ENCODE assay signal across 16 mouse cellular contexts in genomic region chr19:10436726-10437125, GRCm38 (mm10). TPM values are rescaled to one million over a fixed set of nuclear protein-coding genes. Genes with fewer than 3 reads are reported as not detected.
DNase-seq lines count a peak whose midpoint lies in the region; ATAC-seq and TF ChIP-seq lines count a peak whose summit lies in the region.
"Had no signal": no experiment of that assay in that cellular context is flagged by ENCODE, and none has a peak within 500 bp of the region (broad histone marks: within the 10 kb centered on the region; RNA-seq: fewer than 3 reads in every experiment).

No protein-coding gene starts in this region.

- no peak for TF ChIP-seq CTCF in stomach, postnatal 0 days (IDR thresholded peaks at IDR 0.05; ENCODE audit: low read depth)

- H3K36me3 ChIP-seq in midbrain, embryonic 11.5 days (ENCODE audit: control insufficient read depth, insufficient read depth, low read length) = no peaks in the 10 kb centered on the region
- peaks cover 15% of the 10 kb centered on the region for H3K36me3 ChIP-seq in midbrain, embryonic 10.5 days
- no peaks in the 10 kb centered on the region for H3K36me3 ChIP-seq in stomach, postnatal 0 days (ENCODE audit: control insufficient read depth, insufficient read depth, low read length)
- H3K36me3 ChIP-seq: embryonic facial prominence, embryonic 15.5 days; heart, embryonic 13.5 days; midbrain, embryonic 12.5 days had no signal

- WGBS in midbrain, embryonic 11.5 days = 27% methylated on average over 1 of the region's 1 CpGs
- 59% methylated on average over 1 of the region's 1 CpGs for WGBS in midbrain, embryonic 10.5 days
- WGBS in stomach, postnatal 0 days = 8% methylated on average over 1 of the region's 1 CpGs

- H3K27me3 ChIP-seq in midbrain, embryonic 11.5 days (ENCODE audit: control insufficient read depth, insufficient read depth, low read length) = no peaks in the 10 kb centered on the region
- H3K27me3 ChIP-seq in midbrain, embryonic 10.5 days (ENCODE audit: low read depth, poor library complexity, severe bottlenecking) = peaks cover 23% of the 10 kb centered on the region
- no peaks in the 10 kb centered on the region for H3K27me3 ChIP-seq in stomach, postnatal 0 days (ENCODE audit: control insufficient read depth, insufficient read depth, low read length)
- H3K27me3 ChIP-seq: embryonic facial prominence, embryonic 15.5 days had no signal

- DNase-seq in heart, adult 11 months = peak; percentile 93
- DNase-seq in heart, adult 18-20 months = no peak
- peak; percentile 69 for DNase-seq in midbrain, embryonic 11.5 days (ENCODE audit: low spot score, missing footprints)
- DNase-seq in midbrain, embryonic 10.5 days (ENCODE audit: low spot score) = no peak
- DNase-seq in adrenal gland, postnatal 10 days = peak; percentile 45
- DNase-seq in stomach, postnatal 0 days (ENCODE audit: low spot score) = no peak
- no peak for DNase-seq in thymus, postnatal 14 days
- DNase-seq: gastrocnemius, postnatal 36 days; kidney, postnatal 10 days; lung, postnatal 14 days; right cerebral cortex, postnatal 25 days had no signal

- H3K9me3 ChIP-seq in midbrain, embryonic 11.5 days (ENCODE audit: control insufficient read depth, low read length) = no peaks in the 10 kb centered on the region
- H3K9me3 ChIP-seq in midbrain, embryonic 10.5 days (replicated peaks) = no peaks in the 10 kb centered on the region
- H3K9me3 ChIP-seq in stomach, postnatal 0 days (ENCODE audit: control insufficient read depth, low read length) = no peaks in the 10 kb centered on the region
- H3K9me3 ChIP-seq: embryonic facial prominence, embryonic 15.5 days; forebrain, embryonic 12.5 days; heart, embryonic 13.5 days; midbrain, embryonic 12.5 days had no signal

- no peak for TF ChIP-seq EP300 in stomach, postnatal 0 days (optimal IDR thresholded peaks at IDR 0.05)

- H3K9ac ChIP-seq in midbrain, embryonic 11.5 days (ENCODE audit: low read length) = no peak overlapping the region
- no peak overlapping the region for H3K9ac ChIP-seq in stomach, postnatal 0 days (ENCODE audit: low read length)
- H3K9ac ChIP-seq: embryonic facial prominence, embryonic 15.5 days; forebrain, embryonic 12.5 days; heart, embryonic 13.5 days; midbrain, embryonic 12.5 days had no signal

- no peak overlapping the region for H3K27ac ChIP-seq in midbrain, embryonic 11.5 days (ENCODE audit: low read depth, low read length)
- no peak overlapping the region for H3K27ac ChIP-seq in midbrain, embryonic 10.5 days (replicated peaks)
- H3K27ac ChIP-seq in stomach, postnatal 0 days (replicated peaks) = 0 out of 2 replicates have a peak overlapping the region, but pooled peaks have one; percentile 30
- H3K27ac ChIP-seq: embryonic facial prominence, embryonic 15.5 days; forebrain, embryonic 12.5 days; heart, embryonic 13.5 days; midbrain, embryonic 12.5 days had no signal

- peak; percentile 22; the same call in 1 of the 2 replicates for ATAC-seq in midbrain, embryonic 11.5 days (ENCODE audit: low FRiP score)
- no peak for ATAC-seq in stomach, postnatal 0 days (ENCODE audit: low FRiP score, low TSS enrichment)

- H3K4me2 ChIP-seq in midbrain, embryonic 11.5 days = no peak overlapping the region
- H3K4me2 ChIP-seq in stomach, postnatal 0 days (replicated peaks; ENCODE audit: low read depth) = no peak overlapping the region
- H3K4me2 ChIP-seq: embryonic facial prominence, embryonic 15.5 days; forebrain, embryonic 12.5 days; heart, embryonic 13.5 days; liver, embryonic 11.5 days; midbrain, embryonic 12.5 days had no signal

- no peak overlapping the region for H3K4me3 ChIP-seq in midbrain, embryonic 11.5 days (ENCODE audit: low read depth, low read length)
- H3K4me3 ChIP-seq in midbrain, embryonic 10.5 days = no peak overlapping the region
- no peak overlapping the region for H3K4me3 ChIP-seq in stomach, postnatal 0 days (ENCODE audit: low read depth, low read length)
- H3K4me3 ChIP-seq: embryonic facial prominence, embryonic 15.5 days; forebrain, embryonic 12.5 days; heart, embryonic 13.5 days; midbrain, embryonic 12.5 days had no signal

- no peaks in the 10 kb centered on the region for H3K4me1 ChIP-seq in midbrain, embryonic 11.5 days (ENCODE audit: control insufficient read depth, insufficient read depth, low read length)
- peaks cover 13% of the 10 kb centered on the region; the same call in 1 of the 2 replicates for H3K4me1 ChIP-seq in midbrain, embryonic 10.5 days
- no peaks in the 10 kb centered on the region for H3K4me1 ChIP-seq in stomach, postnatal 0 days (replicated peaks; ENCODE audit: control insufficient read depth, insufficient read depth)
- H3K4me1 ChIP-seq: embryonic facial prominence, embryonic 15.5 days; forebrain, embryonic 12.5 days had no signal

RNA-seq across cellular contexts. Expression of gene Lrrc10b, which starts 20.5 kb away (rescaled TPM):
- total RNA-seq in heart, adult 18-20 months (2021) = 1 to 10 TPM; 1.7 to 5.7 TPM
- 0.55 and 0.59 TPM in 2 replicates for polyA plus RNA-seq in midbrain, embryonic 11.5 days (2014; fragmentation: Nextera tagmentation; extraction: Ambion mirVana)
- 0.70 and 1.4 TPM in 2 replicates for polyA plus RNA-seq in midbrain, embryonic 10.5 days (2016; fragmentation: Nextera tagmentation; extraction: Ambion mirVana)
- 1 to 10 TPM; 3.4 to 4.7 TPM for total RNA-seq in adrenal gland, postnatal 10 days (2021)
- 2.8 and 3.3 TPM in 2 replicates for polyA plus RNA-seq in stomach, postnatal 0 days (2015; fragmentation: Nextera tagmentation; extraction: Ambion mirVana)
- polyA plus RNA-seq: liver, embryonic 11.5 days had no signal

RNA-seq across cellular contexts. Expression of gene Ppp1r32, which starts 46.0 kb away (rescaled TPM):
- under 1 TPM in 1 of 2 experiments, not detected in 1; 0.49 TPM for total RNA-seq in heart, adult 18-20 months (2021)
- polyA plus RNA-seq in midbrain, embryonic 11.5 days (2014; fragmentation: Nextera tagmentation; extraction: Ambion mirVana) = 0.21 and 0.48 TPM in 2 replicates
- 0.39 and 0.47 TPM in 2 replicates for polyA plus RNA-seq in midbrain, embryonic 10.5 days (2016; fragmentation: Nextera tagmentation; extraction: Ambion mirVana)
- under 1 TPM; 0.63 to 0.94 TPM for total RNA-seq in adrenal gland, postnatal 10 days (2021)
- 0.15 and 0.16 TPM in 2 replicates for polyA plus RNA-seq in stomach, postnatal 0 days (2015; fragmentation: Nextera tagmentation; extraction: Ambion mirVana)

RNA-seq across cellular contexts. Expression of gene Syt7, which starts 47.8 kb away (rescaled TPM):
- 10 to 100 TPM; 35.5 to 37.1 TPM for total RNA-seq in heart, adult 18-20 months (2021)
- polyA plus RNA-seq in midbrain, embryonic 11.5 days (2014; fragmentation: Nextera tagmentation; extraction: Ambion mirVana) = 3.0 and 3.9 TPM in 2 replicates
- polyA plus RNA-seq in midbrain, embryonic 10.5 days (2016; fragmentation: Nextera tagmentation; extraction: Ambion mirVana) = 1.6 and 2.2 TPM in 2 replicates
- total RNA-seq in adrenal gland, postnatal 10 days (2021) = 10 to 100 TPM; 25.8 to 26.3 TPM
- polyA plus RNA-seq in stomach, postnatal 0 days (2015; fragmentation: Nextera tagmentation; extraction: Ambion mirVana) = 2.7 and 4.3 TPM in 2 replicates

Comparison
In these comparisons a context has a peak if more than half of its experiments do, and no peak if none do; other contexts are left out.
1. DNase-seq: peak in heart, adult 11 months (single experiment), midbrain, embryonic 11.5 days (single experiment) and adrenal gland, postnatal 10 days (single experiment); none in heart, adult 18-20 months (0 of 2), midbrain, embryonic 10.5 days (single experiment), stomach, postnatal 0 days (single experiment) and thymus, postnatal 14 days (single experiment).